Mouse (Mus musculus) MEL (cell line): Measurements from ENCODE around the gene Sdr42e1.

Source experiments
- CHD1 ChIP-seq: IDR thresholded peaks from 2 replicates; pipeline ENCODE4 v1.6.1; 2012; ENCODE audit warnings: low read depth, mild to moderate bottlenecking, inconsistent platforms, low read length, improper control_type of control experiment
- CTCF ChIP-seq, 3 experiments: IDR thresholded peaks in 2 of 3; conservative IDR thresholded peaks in 1 of 3; 2 replicates each; pipeline ENCODE4 v1.5.1; 2011 to 2012; ENCODE audit warnings: low read length in 3 of 3, low read depth in 2 of 3, mild to moderate bottlenecking in 2 of 3, improper control_type of control experiment in 1 of 3, inconsistent platforms in 1 of 3, mixed read lengths in 1 of 3, moderate library complexity in 1 of 3; ENCODE audit not compliant: control insufficient read depth in 1 of 3, insufficient read depth in 1 of 3, poor library complexity in 1 of 3, severe bottlenecking in 1 of 3
- EP300 ChIP-seq, 2 experiments: IDR thresholded peaks; 2 replicates each; pipeline ENCODE4 v1.6.1; 2011; ENCODE audit warnings: improper control_type of control experiment in 2 of 2, low read length in 2 of 2, low read depth in 1 of 2, mild to moderate bottlenecking in 1 of 2
- GATA1 ChIP-seq: IDR thresholded peaks from 2 replicates; pipeline ENCODE4 v1.6.1; 2011; ENCODE audit warnings: low read depth, low read length, improper control_type of control experiment
- MAX ChIP-seq: IDR thresholded peaks from 2 replicates; pipeline ENCODE4 v1.6.1; 2011; ENCODE audit warnings: low read length, improper control_type of control experiment
- NELFE ChIP-seq: IDR thresholded peaks from 2 replicates; pipeline ENCODE4 v1.6.1; 2011; ENCODE audit warnings: low read depth, low read length, improper control_type of control experiment
- POLR2A ChIP-seq, 2 experiments: IDR thresholded peaks; 2 replicates each; pipeline ENCODE4 v1.6.1; 2011 to 2012; ENCODE audit warnings: low read length in 2 of 2, mild to moderate bottlenecking in 2 of 2, control low read depth in 1 of 2, improper control_type of control experiment in 1 of 2, low read depth in 1 of 2, moderate library complexity in 1 of 2; ENCODE audit not compliant: control insufficient read depth in 1 of 2, insufficient read depth in 1 of 2, poor library complexity in 1 of 2
- POLR2AphosphoS5 ChIP-seq: IDR thresholded peaks from 2 replicates; pipeline ENCODE4 v1.6.1; 2012; ENCODE audit warnings: low read depth, borderline replicate concordance, mild to moderate bottlenecking, inconsistent platforms, low read length, moderate library complexity, mixed read lengths
- SIN3A ChIP-seq: IDR thresholded peaks from 2 replicates; pipeline ENCODE4 v1.6.1; 2012; ENCODE audit warnings: low read length, improper control_type of control experiment, inconsistent platforms
- TCF12 ChIP-seq: IDR thresholded peaks from 2 replicates; pipeline ENCODE4 v1.6.1; 2014; ENCODE audit warnings: low read depth, mild to moderate bottlenecking, inconsistent platforms, low read length, improper control_type of control experiment, moderate library complexity
- USF1 ChIP-seq: IDR thresholded peaks from 2 replicates; pipeline ENCODE4 v1.6.1; 2014; ENCODE audit warnings: low read depth, mild to moderate bottlenecking, inconsistent platforms, low read length, improper control_type of control experiment, moderate library complexity
- ZC3H11A ChIP-seq: IDR thresholded peaks from 2 replicates; pipeline ENCODE4 v1.6.1; 2012; ENCODE audit warnings: low read depth, mild to moderate bottlenecking, inconsistent platforms, low read length, improper control_type of control experiment

- peak; percentile 21 to 33 (median 27); a peak in 4 of 6 replicates for TF ChIP-seq CTCF (IDR thresholded peaks at IDR 0.05 in 2 of 3, conservative IDR thresholded peaks at IDR 0.05 in 1 of 3; ENCODE audit: control insufficient read depth in 1 of 3, insufficient read depth in 1 of 3, low read depth in 2 of 3, low read length in 3 of 3, poor library complexity in 1 of 3, severe bottlenecking in 1 of 3)
- no peak for TF ChIP-seq POLR2AphosphoS5
- no peak for TF ChIP-seq USF1
- no peak for TF ChIP-seq EP300 (IDR thresholded peaks at IDR 0.05; ENCODE audit: low read depth in 1 of 2, low read length in 2 of 2)
- TF ChIP-seq ZC3H11A, result no peak
- no peak for TF ChIP-seq POLR2A (IDR thresholded peaks at IDR 0.05; ENCODE audit: control insufficient read depth in 1 of 2, insufficient read depth in 1 of 2, low read depth in 1 of 2, low read length in 2 of 2, poor library complexity in 1 of 2)
- no peak for TF ChIP-seq NELFE
- TF ChIP-seq GATA1, result no peak
- no peak for TF ChIP-seq CHD1
- no peak for TF ChIP-seq TCF12
- TF ChIP-seq SIN3A, result no peak
- TF ChIP-seq MAX, result no peak
Observed at GRCm38 (mm10) chr8:117639631-117640030, 33.9 kb downstream of the Sdr42e1 start.
